Mouse (Mus musculus) myocyte (in vitro differentiated cells): ENCODE results near the gene Atp5c1. TPM values are rescaled to one million over a fixed set of nuclear protein-coding genes. Genes with fewer than 3 reads are reported as not detected.

ENCODE experiments used
- H3K27me3 ChIP-seq: one replicate; pipeline ENCODE4 v1.6.1; 2011; ENCODE audit not compliant: control insufficient read depth, insufficient read depth, insufficient read length
- H3K36me3 ChIP-seq: one replicate; pipeline ENCODE4 v1.6.1; 2011; ENCODE audit not compliant: control insufficient read depth, insufficient read depth
- H3K4me2 ChIP-seq: one replicate; pipeline ENCODE4 v1.6.1; 2011; ENCODE audit warnings: low read depth, control low read depth
- H3K4me3 ChIP-seq: one replicate; pipeline ENCODE4 v1.5.1; 2011; ENCODE audit warnings: mild to moderate bottlenecking, control low read depth, moderate library complexity
- H3K79me2 ChIP-seq: one replicate; pipeline ENCODE4 v1.6.1; 2011; ENCODE audit not compliant: control insufficient read depth, insufficient read depth
- H3ac ChIP-seq: one replicate; pipeline ENCODE4 v1.6.1; 2011; ENCODE audit not compliant: control insufficient read depth, insufficient read length
- CEBPB ChIP-seq: IDR thresholded peaks from 2 replicates; pipeline ENCODE4 v1.6.1; 2011; ENCODE audit warnings: mild to moderate bottlenecking, moderate library complexity; ENCODE audit not compliant: poor library complexity, insufficient read depth, severe bottlenecking
- E2F4 ChIP-seq: IDR thresholded peaks from one replicate; pipeline ENCODE4 v1.6.1; 2011; ENCODE audit warnings: mild to moderate bottlenecking, control low read depth, moderate library complexity; ENCODE audit not compliant: insufficient read depth
- MAX ChIP-seq: IDR thresholded peaks from one replicate; pipeline ENCODE4 v1.6.1; 2011; ENCODE audit warnings: low read depth, mild to moderate bottlenecking, control low read depth
- MYOD1 ChIP-seq, 3 experiments: IDR thresholded peaks; one replicate each; pipeline ENCODE4 v1.6.1; 2011; ENCODE audit warnings: control low read depth in 2 of 3, low read depth in 2 of 3, mild to moderate bottlenecking in 2 of 3, moderate library complexity in 1 of 3; ENCODE audit not compliant: insufficient read length in 2 of 3, control insufficient read depth in 1 of 3
- MYOG ChIP-seq, 3 experiments: IDR thresholded peaks; one replicate each; pipeline ENCODE4 v1.6.1; 2011; ENCODE audit warnings: control low read depth in 2 of 3, low read depth in 2 of 3, mild to moderate bottlenecking in 2 of 3; ENCODE audit not compliant: insufficient read length in 2 of 3, control insufficient read depth in 1 of 3, insufficient read depth in 1 of 3
- POLR2A ChIP-seq: IDR thresholded peaks from one replicate; pipeline ENCODE4 v1.6.1; 2011; ENCODE audit warnings: low read depth, mild to moderate bottlenecking, control low read depth, moderate library complexity; ENCODE audit not compliant: insufficient read length
- POLR2AphosphoS2 ChIP-seq: IDR thresholded peaks from one replicate; pipeline ENCODE4 v1.6.1; 2011; ENCODE audit warnings: low read depth, control low read depth; ENCODE audit not compliant: insufficient read length
- REST ChIP-seq: IDR thresholded peaks from one replicate; pipeline ENCODE4 v1.6.1; 2011; ENCODE audit warnings: mild to moderate bottlenecking, control low read depth, moderate library complexity; ENCODE audit not compliant: insufficient read depth, insufficient read length
- SRF ChIP-seq: IDR thresholded peaks from one replicate; pipeline ENCODE4 v1.6.1; 2011; ENCODE audit warnings: low read depth; ENCODE audit not compliant: control insufficient read depth, insufficient read length
- TCF12 ChIP-seq: IDR thresholded peaks from one replicate; pipeline ENCODE4 v1.6.1; 2011; ENCODE audit warnings: mild to moderate bottlenecking, control low read depth; ENCODE audit not compliant: poor library complexity, insufficient read depth, severe bottlenecking
- TCF3 ChIP-seq: IDR thresholded peaks from one replicate; pipeline ENCODE4 v1.6.1; 2011; ENCODE audit warnings: low read depth, control low read depth; ENCODE audit not compliant: insufficient read length
- USF1 ChIP-seq: IDR thresholded peaks from one replicate; pipeline ENCODE4 v1.6.1; 2011; ENCODE audit warnings: low read depth, mild to moderate bottlenecking, control low read depth, moderate library complexity
- polyA plus RNA-seq: library from polyadenylated mRNA; unstranded; fragments of >200 nt; fragmentation: generic; extraction: Trizol; gene quantifications from one replicate; pipeline ENCODE4 v1.2.1, GENCODE M21; 2012; ENCODE audit warnings: missing spikeins

The Atp5c1 gene
- polyA plus RNA-seq, 1 experiment, result 593 TPM

DNA sequence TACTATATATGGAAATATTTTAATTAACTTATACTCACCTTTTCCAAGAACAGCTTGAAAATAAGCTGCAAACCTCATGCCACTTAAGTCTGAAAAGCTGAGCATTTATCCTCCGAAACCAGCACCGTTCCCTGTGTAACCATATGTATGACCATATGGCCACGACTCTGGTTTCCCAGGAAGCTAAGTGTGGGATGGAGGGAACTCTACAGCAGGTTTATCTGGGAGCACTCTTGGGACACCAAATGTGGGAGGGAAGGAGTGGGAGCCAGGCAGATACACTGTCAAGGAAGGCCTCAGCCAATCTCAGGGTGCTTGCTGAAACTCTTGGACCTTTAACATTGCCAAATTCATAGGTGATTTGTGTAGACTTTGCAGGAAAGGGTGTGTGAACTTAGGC is 29.4 kb downstream of the Atp5c1 start:
- no peak overlapping the region for H3K4me2 ChIP-seq
- H3K36me3 ChIP-seq, result peaks cover 14% of the 10 kb centered on the region
- H3ac ChIP-seq, result no peak overlapping the region
- no peak overlapping the region for H3K4me3 ChIP-seq
- peaks cover 17% of the 10 kb centered on the region for H3K79me2 ChIP-seq
- H3K27me3 ChIP-seq, result no peaks in the 10 kb centered on the region
- TF ChIP-seq MYOD1 (IDR thresholded peaks at IDR 0.05; ENCODE audit: control insufficient read depth in 1 of 3, insufficient read length in 2 of 3, low read depth in 2 of 3) (no peak), REST (no peak), E2F4 (no peak), SRF (no peak), MAX (no peak), USF1 (no peak), POLR2A (no peak), POLR2AphosphoS2 (no peak), MYOG (IDR thresholded peaks at IDR 0.05; ENCODE audit: control insufficient read depth in 1 of 3, insufficient read depth in 1 of 3, insufficient read length in 2 of 3, low read depth in 2 of 3) (no peak), CEBPB (no peak), TCF12 (no peak)

GRCm38 (mm10) chr2:10049456-10049855 is 30.9 kb downstream of the Atp5c1 start:
- no peaks in the 10 kb centered on the region for H3K36me3 ChIP-seq
- peak overlapping the region; percentile 86 for H3K4me3 ChIP-seq

DNA sequence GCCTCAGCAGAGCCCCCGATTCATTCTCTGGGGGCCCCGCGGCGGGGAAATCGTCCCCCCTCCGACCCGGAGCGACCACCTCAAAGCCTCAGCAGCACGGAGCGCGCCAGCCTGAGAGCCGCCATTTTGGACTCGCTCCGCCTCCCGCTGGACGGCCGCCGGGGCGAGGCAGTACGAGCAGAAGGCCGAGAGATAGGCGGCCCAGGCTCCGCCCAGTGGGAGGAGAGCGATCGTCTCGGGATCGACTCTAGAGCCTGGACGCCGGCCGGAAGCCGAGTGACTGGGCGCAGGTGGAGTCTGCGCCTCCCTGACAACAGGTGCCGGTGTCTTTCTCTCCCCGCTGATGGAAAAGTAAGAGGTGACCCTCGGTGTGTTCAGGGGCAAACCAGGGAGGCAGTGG is 31.8 kb downstream of the Atp5c1 start, which contains the start of gene Taf3:
TSS of gene Taf3 (minus strand) at position 136 of the 400 bp plus-strand sequence.
- peaks cover 31% of the 10 kb centered on the region for H3K79me2 ChIP-seq
- peak within 1 kb of the TSS; percentile 88 for H3K4me2 ChIP-seq
- peak within 1 kb of the TSS; percentile 86 for H3K4me3 ChIP-seq
- H3K36me3 ChIP-seq, result no peaks in the 10 kb centered on the region
- H3ac ChIP-seq, result peak within 1 kb of the TSS; percentile 18
- TF ChIP-seq TCF3, result no peak
- no peak for TF ChIP-seq CEBPB
- no peak for TF ChIP-seq E2F4
- TF ChIP-seq REST, result no peak
- TF ChIP-seq MYOG (IDR thresholded peaks at IDR 0.05; ENCODE audit: control insufficient read depth in 1 of 3, insufficient read depth in 1 of 3, insufficient read length in 2 of 3, low read depth in 2 of 3), result peak in 1 of 3 experiments; percentile 76
- peak; percentile 82 for TF ChIP-seq POLR2AphosphoS2
- no peak for TF ChIP-seq TCF12
- peak; percentile 78 for TF ChIP-seq SRF
- peak in 2 of 3 experiments; percentile 72 to 74 for TF ChIP-seq MYOD1 (IDR thresholded peaks at IDR 0.05; ENCODE audit: control insufficient read depth in 1 of 3, insufficient read length in 2 of 3, low read depth in 2 of 3)
- no peak for TF ChIP-seq USF1
- TF ChIP-seq POLR2A, result peak; percentile 84
- TF ChIP-seq MAX, result no peak
- H3K27me3 ChIP-seq, result no peaks in the 10 kb centered on the region

More at GRCm38 (mm10) chr2:10049456-10049855, 30.9 kb downstream of the Atp5c1 start:
- H3K27me3 ChIP-seq, result no peaks in the 10 kb centered on the region
- no peak overlapping the region for H3ac ChIP-seq
- TF ChIP-seq USF1 (no peak), TCF12 (no peak), CEBPB (no peak), E2F4 (no peak), MAX (no peak), MYOG (IDR thresholded peaks at IDR 0.05; ENCODE audit: control insufficient read depth in 1 of 3, insufficient read depth in 1 of 3, insufficient read length in 2 of 3, low read depth in 2 of 3) (no peak)
- H3K79me2 ChIP-seq, result peaks cover 31% of the 10 kb centered on the region
- peak overlapping the region; percentile 88 for H3K4me2 ChIP-seq

DNA sequence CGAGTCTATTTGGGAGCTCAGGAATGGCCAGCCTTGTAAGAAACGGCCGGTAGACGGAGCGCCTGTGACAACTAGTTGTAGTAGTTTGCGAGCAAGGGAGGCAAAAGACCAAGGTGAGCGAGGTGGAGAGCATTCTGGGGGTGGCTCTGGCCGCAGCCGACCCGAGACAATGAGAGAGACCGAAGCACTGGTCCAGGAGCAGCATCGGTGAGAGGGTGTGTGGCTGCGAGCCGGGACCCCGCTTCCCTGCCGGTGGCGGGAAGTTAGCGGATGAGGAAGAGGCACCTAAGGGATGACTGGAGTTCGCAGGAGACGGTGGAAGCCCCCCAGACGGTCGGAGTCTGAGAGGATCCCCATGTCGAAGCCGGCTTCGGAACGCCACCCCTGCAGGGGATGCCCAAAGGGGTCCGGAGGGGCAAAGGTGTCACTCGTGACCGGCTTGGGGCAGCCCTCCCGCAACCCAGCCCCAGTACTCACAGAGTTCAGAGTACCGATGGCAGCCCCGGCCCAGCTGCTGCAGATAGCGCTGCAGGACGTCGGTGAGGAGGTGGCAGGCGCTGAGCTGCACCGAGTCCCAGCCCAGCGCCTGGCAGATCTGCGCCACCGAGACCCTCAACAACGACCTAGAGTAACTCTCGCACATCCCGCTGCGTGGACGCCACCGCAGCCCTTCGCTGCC is 32.4 kb downstream of the Atp5c1 start:
- H3K4me2 ChIP-seq, result peak overlapping the region; percentile 83
- H3ac ChIP-seq, result peak overlapping the region; percentile 18
- peak overlapping the region; percentile 86 for H3K4me3 ChIP-seq
- TF ChIP-seq MAX (no peak), POLR2A (no peak), TCF3 (no peak)
- peaks cover 31% of the 10 kb centered on the region for H3K79me2 ChIP-seq
- no peaks in the 10 kb centered on the region for H3K27me3 ChIP-seq
- H3K36me3 ChIP-seq, result no peaks in the 10 kb centered on the region

DNA sequence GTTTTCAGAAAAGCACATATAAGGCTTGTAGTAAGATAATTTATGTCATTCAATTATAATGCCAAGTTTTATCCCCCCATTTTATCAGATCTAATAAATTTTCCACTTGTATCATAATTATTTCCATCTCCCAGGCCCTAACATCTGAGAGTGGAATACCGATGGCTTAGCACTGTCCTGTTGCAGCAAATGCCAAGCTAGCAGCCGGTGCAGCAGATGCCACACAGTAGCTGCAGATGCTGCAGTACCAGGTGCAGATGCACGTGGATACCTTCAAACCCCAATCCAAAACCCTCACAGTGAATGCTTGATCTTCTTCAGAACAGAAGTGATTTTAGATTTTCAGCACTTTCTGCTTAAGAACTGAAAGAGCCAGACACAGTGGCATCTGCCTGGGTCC is 45.3 kb downstream of the Atp5c1 start:
- Histone ChIP-seq H3K27me3 (no peaks in the 10 kb centered on the region), H3K79me2 (peaks cover 3% of the 10 kb centered on the region), H3K36me3 (no peaks in the 10 kb centered on the region), H3K4me2 (no peak overlapping the region), H3ac (no peak overlapping the region), H3K4me3 (no peak overlapping the region)
- TF ChIP-seq CEBPB (no peak), MAX (no peak), POLR2A (no peak), E2F4 (no peak), USF1 (no peak), SRF (no peak)
